Mouse (Mus musculus) thymus, adult 2 months (tissue): ENCODE data around the gene Wnt3. TPM values are rescaled to one million over a fixed set of nuclear protein-coding genes. Genes with fewer than 3 reads are reported as not detected.

Experiments
- DNase-seq: peaks from one replicate; pipeline ENCODE4 v3.0.0; 2021
- H3K27ac ChIP-seq: fragments of 200-500 bp; 2 replicates; pipeline ENCODE4 v1.5.1; 2012; ENCODE audit warnings: low read length, control low read depth; ENCODE audit not compliant: control insufficient read depth, insufficient read depth
- H3K27me3 ChIP-seq: fragments of 200-500 bp; 2 replicates; pipeline ENCODE4 v1.6.1; 2012; ENCODE audit warnings: mild to moderate bottlenecking, low read length, moderate library complexity, mixed read lengths; ENCODE audit not compliant: control insufficient read depth, insufficient read depth
- H3K36me3 ChIP-seq: fragments of 200-500 bp; 2 replicates; pipeline ENCODE4 v1.6.1; 2012; ENCODE audit warnings: mild to moderate bottlenecking, low read length, moderate library complexity; ENCODE audit not compliant: control insufficient read depth, insufficient read depth
- H3K4me1 ChIP-seq: fragments of 200-500 bp; replicated peaks from 2 replicates; pipeline ENCODE4 v1.6.1; 2012; ENCODE audit warnings: low read length; ENCODE audit not compliant: control insufficient read depth, insufficient read depth
- H3K4me3 ChIP-seq: fragments of 200-500 bp; 2 replicates; pipeline ENCODE4 v1.5.1; 2012; ENCODE audit warnings: mild to moderate bottlenecking, low read length, control low read depth, moderate library complexity; ENCODE audit not compliant: control insufficient read depth, insufficient read depth
- CTCF ChIP-seq: fragments of 200-500 bp; IDR thresholded peaks from 2 replicates; pipeline ENCODE4 v1.5.1; 2012; ENCODE audit warnings: mild to moderate bottlenecking, control low read depth, low read length, moderate library complexity, borderline replicate concordance; ENCODE audit not compliant: control insufficient read depth, poor library complexity, insufficient read depth; ENCODE audit errors: extremely low read depth
- POLR2A ChIP-seq: fragments of 200-500 bp; IDR thresholded peaks from 2 replicates; pipeline ENCODE4 v1.6.1; 2012; ENCODE audit warnings: mild to moderate bottlenecking, low read length, control low read depth, moderate library complexity; ENCODE audit not compliant: control insufficient read depth, poor library complexity, insufficient read depth; ENCODE audit errors: extremely low read depth
- WGBS: fragments of 180-500 bp; shearing (Covaris S2); methylation state at CpG from one replicate; pipeline ENCODE4 v1.1.7; 2018; 5-methylcytosine and 5-hydroxymethylcytosine counted together
- polyA plus RNA-seq: library from polyadenylated mRNA; depleted of rRNA; stranded (reverse); fragments of >200 nt; gene quantifications from 2 replicates; pipeline ENCODE4 v1.2.3, GENCODE M21; 2012

Wnt3 gene
- polyA plus RNA-seq, 1 experiment, result 0.43 TPM

GRCm38 (mm10) chr11:103772505-103773386 lies 1.2 kb upstream of the Wnt3 start:
- TF ChIP-seq POLR2A, result no peak
- TF ChIP-seq CTCF, result no peak
- 7% methylated on average over 23 of the region's 23 CpGs for WGBS
- no peak for DNase-seq
- H3K27ac ChIP-seq, result no peak overlapping the region
- H3K4me3 ChIP-seq, result no peak overlapping the region
- H3K36me3 ChIP-seq, result no peaks in the 10 kb centered on the region
- H3K4me1 ChIP-seq, result peaks cover 12% of the 10 kb centered on the region; the same call in 1 of the 2 replicates
- peaks cover 34% of the 10 kb centered on the region for H3K27me3 ChIP-seq

GRCm38 (mm10) chr11:103774228-103774530 lies 229 bp downstream of the Wnt3 start:
- H3K36me3 ChIP-seq, result no peaks in the 10 kb centered on the region
- no peak overlapping the region for H3K4me3 ChIP-seq
- peaks cover 34% of the 10 kb centered on the region for H3K27me3 ChIP-seq
- 3% methylated on average over 19 of the region's 19 CpGs for WGBS
- peaks cover 12% of the 10 kb centered on the region; the same call in 1 of the 2 replicates for H3K4me1 ChIP-seq
- TF ChIP-seq POLR2A (no peak), CTCF (no peak)
- no peak overlapping the region for H3K27ac ChIP-seq
- DNase-seq, result no peak

- Histone ChIP-seq H3K27me3 (no peaks in the 10 kb centered on the region; the same call in 1 of the 2 replicates), H3K36me3 (no peaks in the 10 kb centered on the region), H3K27ac (no peak overlapping the region), H3K4me1 (no peaks in the 10 kb centered on the region), H3K4me3 (no peak overlapping the region)
- 53% methylated on average over 9 of the region's 9 CpGs for WGBS
- no peak for DNase-seq
- TF ChIP-seq POLR2A (no peak), CTCF (no peak)
These were observed 6.2 kb downstream of the Wnt3 start for GRCm38 (mm10) chr11:103780152-103780551.

GRCm38 (mm10) chr11:103789951-103790350 lies 16.0 kb downstream of the Wnt3 start:
- Histone ChIP-seq H3K4me3 (no peak overlapping the region), H3K27me3 (no peaks in the 10 kb centered on the region; the same call in 1 of the 2 replicates), H3K4me1 (no peaks in the 10 kb centered on the region), H3K36me3 (no peaks in the 10 kb centered on the region), H3K27ac (no peak overlapping the region)
- DNase-seq, result no peak
- TF ChIP-seq POLR2A, result no peak
- no peak for TF ChIP-seq CTCF
- 47% methylated on average over 5 of the region's 5 CpGs for WGBS

GRCm38 (mm10) chr11:103801128-103801527 lies 27.2 kb downstream of the Wnt3 start:
- H3K27me3 ChIP-seq, result no peaks in the 10 kb centered on the region
- no peak overlapping the region for H3K27ac ChIP-seq
- WGBS, result 83% methylated on average over 9 of the region's 9 CpGs
- no peak overlapping the region for H3K4me3 ChIP-seq
- no peak for TF ChIP-seq CTCF
- no peaks in the 10 kb centered on the region for H3K4me1 ChIP-seq
- no peaks in the 10 kb centered on the region for H3K36me3 ChIP-seq
- DNase-seq, result no peak

GRCm38 (mm10) chr11:103804126-103804525 lies 30.2 kb downstream of the Wnt3 start:
- no peaks in the 10 kb centered on the region for H3K36me3 ChIP-seq
- no peaks in the 10 kb centered on the region; the same call in 1 of the 2 replicates for H3K27me3 ChIP-seq
- H3K4me1 ChIP-seq, result no peaks in the 10 kb centered on the region
- DNase-seq, result no peak
- no peak overlapping the region for H3K4me3 ChIP-seq
- TF ChIP-seq POLR2A (no peak), CTCF (no peak)
- H3K27ac ChIP-seq, result no peak overlapping the region
- WGBS, result 94% methylated on average over 11 of the region's 11 CpGs
